Mouse (Mus musculus) urinary bladder, adult 18-20 months (tissue): Measurements from ENCODE around the gene Tbc1d21.

Source experiments
- DNase-seq, 2 experiments: peaks; one replicate each; pipeline ENCODE4 v3.0.0; 2022; ENCODE audit warnings: low spot score in 2 of 2, mixed read lengths in 2 of 2

The Tbc1d21 gene

GRCm38 (mm10) chr9:58370355-58370754 lies at the start of gene Tbc1d21:
Gene Tbc1d21, minus strand, starts transcription at chr9:58370455.
- DNase-seq, result no peak

- DNase-seq, result no peak
Measured at GRCm38 (mm10) chr9:58411556-58411955, 41.3 kb upstream of the Tbc1d21 start.

- DNase-seq, result no peak
Measured at GRCm38 (mm10) chr9:58410057-58410735, 39.9 kb upstream of the Tbc1d21 start.

- DNase-seq, result no peak
Measured at GRCm38 (mm10) chr9:58409247-58409646, 39.0 kb upstream of the Tbc1d21 start.

- no peak for DNase-seq
Measured at GRCm38 (mm10) chr9:58404412-58404811, 34.2 kb upstream of the Tbc1d21 start.

GRCm38 (mm10) chr9:58401371-58402082 lies 31.3 kb upstream of the Tbc1d21 start:
- no peak for DNase-seq

- no peak for DNase-seq
Measured at GRCm38 (mm10) chr9:58399609-58400008, 29.4 kb upstream of the Tbc1d21 start.

- no peak for DNase-seq
Measured at GRCm38 (mm10) chr9:58394605-58395004, 24.4 kb upstream of the Tbc1d21 start.

- DNase-seq, result no peak
Measured at GRCm38 (mm10) chr9:58393875-58394274, 23.6 kb upstream of the Tbc1d21 start.

- DNase-seq, result no peak
Measured at GRCm38 (mm10) chr9:58388381-58388780, 18.1 kb upstream of the Tbc1d21 start.

GRCm38 (mm10) chr9:58378878-58379277 lies 8.6 kb upstream of the Tbc1d21 start:
- no peak for DNase-seq

GRCm38 (mm10) chr9:58373912-58374431 lies 3.7 kb upstream of the Tbc1d21 start:
- DNase-seq, result no peak

- DNase-seq, result no peak
Measured at GRCm38 (mm10) chr9:58371914-58372313, 1.7 kb upstream of the Tbc1d21 start.

GRCm38 (mm10) chr9:58369644-58370043 lies 611 bp downstream of the Tbc1d21 start:
- DNase-seq, result no peak

GRCm38 (mm10) chr9:58364325-58364724 lies 5.9 kb downstream of the Tbc1d21 start:
- DNase-seq, result no peak

GRCm38 (mm10) chr9:58361956-58362355 lies 8.3 kb downstream of the Tbc1d21 start:
- DNase-seq, result no peak

GRCm38 (mm10) chr9:58361373-58361772 lies 8.9 kb downstream of the Tbc1d21 start:
- no peak for DNase-seq

GRCm38 (mm10) chr9:58355262-58356050 lies 14.8 kb downstream of the Tbc1d21 start:
- DNase-seq, result no peak

GRCm38 (mm10) chr9:58354701-58355100 lies 15.6 kb downstream of the Tbc1d21 start:
- DNase-seq, result no peak

- DNase-seq, result no peak
Measured at GRCm38 (mm10) chr9:58353224-58353623, 17.0 kb downstream of the Tbc1d21 start.

- DNase-seq, result no peak
Measured at GRCm38 (mm10) chr9:58347795-58348194, 22.5 kb downstream of the Tbc1d21 start.

- DNase-seq, result no peak
Measured at GRCm38 (mm10) chr9:58346498-58346897, 23.8 kb downstream of the Tbc1d21 start.
